Mouse (Mus musculus): Measurements from ENCODE around the gene Stxbp3.

The Stxbp3 gene

GRCm38 (mm10) chr3:108762597-108763111 is 77.7 kb downstream of the Stxbp3 start:
- no peak for DNase-seq

GRCm38 (mm10) chr3:108759566-108760420 is 80.5 kb downstream of the Stxbp3 start:
- DNase-seq, result no peak

- DNase-seq, result no peak
Observed at GRCm38 (mm10) chr3:108757570-108757969, 82.8 kb downstream of the Stxbp3 start.

- no peak for DNase-seq
Observed at GRCm38 (mm10) chr3:108756131-108756530, 84.2 kb downstream of the Stxbp3 start.

GRCm38 (mm10) chr3:108755542-108755941 is 84.8 kb downstream of the Stxbp3 start:
- DNase-seq, result no peak

GRCm38 (mm10) chr3:108754541-108754940 is 85.8 kb downstream of the Stxbp3 start:
- no peak for DNase-seq

GRCm38 (mm10) chr3:108751691-108752090 is 88.6 kb downstream of the Stxbp3 start:
- no peak for DNase-seq

- no peak for DNase-seq
Observed at GRCm38 (mm10) chr3:108751061-108751460, 89.3 kb downstream of the Stxbp3 start.

- no peak for DNase-seq
Observed at GRCm38 (mm10) chr3:108744060-108744459, 96.3 kb downstream of the Stxbp3 start.

Measured in right cerebral cortex, postnatal 14 days (tissue).